Mouse (Mus musculus) heart, embryonic 11.5 days (tissue): ENCODE results near the gene Neu2. TPM values are rescaled to one million over a fixed set of nuclear protein-coding genes. Genes with fewer than 3 reads are reported as not detected.

Experiments
- ATAC-seq: fragments of 200-750 bp; cut with Nextera tagmentation; replicated peaks from 2 replicates; pipeline ENCODE4 v1.8.0; 2017; ENCODE audit warnings: moderate library complexity; ENCODE audit not compliant: insufficient number of reproducible peaks, low FRiP score, low TSS enrichment
- H3K27ac ChIP-seq: fragments of 300-500 bp; sonication (generic); 2 replicates; pipeline ENCODE4 v1.5.1; 2014; ENCODE audit warnings: mild to moderate bottlenecking, low read depth, low read length
- H3K27me3 ChIP-seq: fragments of 300-500 bp; sonication (generic); 2 replicates; pipeline ENCODE4 v1.6.1; 2014; ENCODE audit warnings: mild to moderate bottlenecking, low read length, mixed read lengths; ENCODE audit not compliant: control insufficient read depth, insufficient read depth
- H3K36me3 ChIP-seq: fragments of 300-500 bp; sonication (generic); 2 replicates; pipeline ENCODE4 v1.6.1; 2014; ENCODE audit warnings: mild to moderate bottlenecking, low read length, moderate library complexity, mixed read lengths; ENCODE audit not compliant: control insufficient read depth, insufficient read depth
- H3K4me1 ChIP-seq: fragments of 300-500 bp; sonication (generic); 2 replicates; pipeline ENCODE4 v1.6.1; 2014; ENCODE audit warnings: low read length; ENCODE audit not compliant: control insufficient read depth, insufficient read depth
- H3K4me2 ChIP-seq: fragments of 300-500 bp; sonication (generic); 2 replicates; pipeline ENCODE4 v1.6.1; 2014; ENCODE audit warnings: mild to moderate bottlenecking, moderate library complexity
- H3K4me3 ChIP-seq: fragments of 300-500 bp; sonication (generic); 2 replicates; pipeline ENCODE4 v1.5.1; 2014; ENCODE audit warnings: low read depth, low read length
- H3K9ac ChIP-seq: fragments of 300-500 bp; sonication (generic); 2 replicates; pipeline ENCODE4 v1.6.1; 2014; ENCODE audit warnings: mild to moderate bottlenecking, low read depth, low read length, moderate library complexity
- H3K9me3 ChIP-seq: fragments of 300-500 bp; sonication (generic); replicated peaks from 2 replicates; pipeline ENCODE4 v1.6.1; 2016; ENCODE audit warnings: low read length; ENCODE audit not compliant: control insufficient read depth
- WGBS: fragments of 180-500 bp; shearing (Covaris S2); extraction: QIAGEN DNeasy Blood & Tissue Kit; methylation state at CpG from one replicate; pipeline ENCODE4 v1.1.7; 2014; ENCODE audit not compliant: insufficient replicate concordance; 5-methylcytosine and 5-hydroxymethylcytosine counted together
- polyA plus RNA-seq: library from polyadenylated mRNA; unstranded; fragments of >200 nt; fragmentation: Nextera tagmentation; extraction: Ambion mirVana; gene quantifications from 2 replicates; pipeline ENCODE4 v1.2.1, GENCODE M21; 2014

Neu2 gene
- polyA plus RNA-seq, 1 experiment from 2014 or later, result not detected

GRCm38 (mm10) chr1:87623977-87624666 lies 114.4 kb downstream of the Neu2 start:
- no peaks in the 10 kb centered on the region for H3K9me3 ChIP-seq
- no peak for ATAC-seq
- no peak overlapping the region for H3K27ac ChIP-seq
- WGBS, result 15% methylated on average over 1 of the region's 1 CpGs
- H3K9ac ChIP-seq, result no peak overlapping the region
- H3K4me1 ChIP-seq, result peaks cover 10% of the 10 kb centered on the region
- H3K36me3 ChIP-seq, result no peaks in the 10 kb centered on the region
- H3K4me2 ChIP-seq, result no peak overlapping the region
- no peak overlapping the region for H3K4me3 ChIP-seq
- H3K27me3 ChIP-seq, result no peaks in the 10 kb centered on the region

GRCm38 (mm10) chr1:87624826-87625225 lies 115.1 kb downstream of the Neu2 start:
- no peak overlapping the region for H3K9ac ChIP-seq
- ATAC-seq, result no peak
- no peaks in the 10 kb centered on the region for H3K9me3 ChIP-seq
- no peak overlapping the region for H3K27ac ChIP-seq
- 82% methylated on average over 2 of the region's 2 CpGs for WGBS
- H3K36me3 ChIP-seq, result no peaks in the 10 kb centered on the region
- no peak overlapping the region for H3K4me3 ChIP-seq
- no peak overlapping the region for H3K4me2 ChIP-seq
- peaks cover 10% of the 10 kb centered on the region for H3K4me1 ChIP-seq
- H3K27me3 ChIP-seq, result no peaks in the 10 kb centered on the region

- Histone ChIP-seq H3K9me3 (no peaks in the 10 kb centered on the region), H3K4me3 (no peak overlapping the region), H3K4me2 (no peak overlapping the region), H3K36me3 (no peaks in the 10 kb centered on the region), H3K27me3 (no peaks in the 10 kb centered on the region), H3K27ac (no peak overlapping the region), H3K9ac (no peak overlapping the region), H3K4me1 (peaks cover 9% of the 10 kb centered on the region)
- no peak for ATAC-seq
- 87% methylated on average over 6 of the region's 6 CpGs for WGBS
Measured at GRCm38 (mm10) chr1:87625254-87626025, 115.8 kb downstream of the Neu2 start.

GRCm38 (mm10) chr1:87626344-87626743 lies 116.7 kb downstream of the Neu2 start:
- no peak overlapping the region for H3K4me3 ChIP-seq
- no peaks in the 10 kb centered on the region for H3K36me3 ChIP-seq
- WGBS, result 17% methylated on average over 2 of the region's 2 CpGs
- no peak overlapping the region for H3K9ac ChIP-seq
- peaks cover 6% of the 10 kb centered on the region for H3K4me1 ChIP-seq
- H3K9me3 ChIP-seq, result no peaks in the 10 kb centered on the region
- no peak overlapping the region for H3K4me2 ChIP-seq
- H3K27me3 ChIP-seq, result no peaks in the 10 kb centered on the region
- H3K27ac ChIP-seq, result peak overlapping the region; percentile 22; the same call in 1 of the 2 replicates
- ATAC-seq, result peak; percentile 52; the same call in 1 of the 2 replicates

- H3K27me3 ChIP-seq, result no peaks in the 10 kb centered on the region
- H3K4me2 ChIP-seq, result no peak overlapping the region
- no peak overlapping the region for H3K4me3 ChIP-seq
- no peaks in the 10 kb centered on the region for H3K36me3 ChIP-seq
- no peaks in the 10 kb centered on the region for H3K9me3 ChIP-seq
- WGBS, result 16% methylated on average over 2 of the region's 2 CpGs
- peaks cover 10% of the 10 kb centered on the region for H3K4me1 ChIP-seq
- no peak for ATAC-seq
- H3K27ac ChIP-seq, result no peak overlapping the region
- H3K9ac ChIP-seq, result no peak overlapping the region
Measured at GRCm38 (mm10) chr1:87628085-87628484, 118.4 kb downstream of the Neu2 start.

GRCm38 (mm10) chr1:87631584-87631983 lies 121.9 kb downstream of the Neu2 start:
- H3K4me3 ChIP-seq, result no peak overlapping the region
- H3K27me3 ChIP-seq, result no peaks in the 10 kb centered on the region
- H3K4me2 ChIP-seq, result no peak overlapping the region
- no peaks in the 10 kb centered on the region for H3K9me3 ChIP-seq
- peaks cover 9% of the 10 kb centered on the region for H3K4me1 ChIP-seq
- 57% methylated on average over 10 of the region's 10 CpGs for WGBS
- no peak overlapping the region for H3K27ac ChIP-seq
- ATAC-seq, result no peak
- H3K36me3 ChIP-seq, result no peaks in the 10 kb centered on the region
- no peak overlapping the region for H3K9ac ChIP-seq

GRCm38 (mm10) chr1:87632163-87632562 lies 122.5 kb downstream of the Neu2 start:
- H3K4me2 ChIP-seq, result no peak overlapping the region
- H3K27me3 ChIP-seq, result no peaks in the 10 kb centered on the region
- no peaks in the 10 kb centered on the region for H3K36me3 ChIP-seq
- WGBS, result 54% methylated on average over 6 of the region's 6 CpGs
- no peak for ATAC-seq
- H3K9ac ChIP-seq, result no peak overlapping the region
- H3K4me3 ChIP-seq, result no peak overlapping the region
- H3K27ac ChIP-seq, result no peak overlapping the region
- no peaks in the 10 kb centered on the region for H3K9me3 ChIP-seq
- H3K4me1 ChIP-seq, result peaks cover 3% of the 10 kb centered on the region

GRCm38 (mm10) chr1:87636716-87637117 lies 127.0 kb downstream of the Neu2 start:
- no peak for ATAC-seq
- Histone ChIP-seq H3K4me3 (no peak overlapping the region), H3K4me2 (no peak overlapping the region), H3K9ac (no peak overlapping the region), H3K36me3 (no peaks in the 10 kb centered on the region), H3K27me3 (no peaks in the 10 kb centered on the region), H3K4me1 (peaks cover 6% of the 10 kb centered on the region), H3K27ac (no peak overlapping the region), H3K9me3 (no peaks in the 10 kb centered on the region)
- WGBS, result 81% methylated on average over 12 of the region's 12 CpGs
